Mouse (Mus musculus): ENCODE measurements at regions not wholly inside any gene's neighbourhood (a gene's known extent, or its start where the extent isn't known, plus 50 kb on each side); places are given as distances from the start of the nearest gene placed in this dataset.

DNA sequence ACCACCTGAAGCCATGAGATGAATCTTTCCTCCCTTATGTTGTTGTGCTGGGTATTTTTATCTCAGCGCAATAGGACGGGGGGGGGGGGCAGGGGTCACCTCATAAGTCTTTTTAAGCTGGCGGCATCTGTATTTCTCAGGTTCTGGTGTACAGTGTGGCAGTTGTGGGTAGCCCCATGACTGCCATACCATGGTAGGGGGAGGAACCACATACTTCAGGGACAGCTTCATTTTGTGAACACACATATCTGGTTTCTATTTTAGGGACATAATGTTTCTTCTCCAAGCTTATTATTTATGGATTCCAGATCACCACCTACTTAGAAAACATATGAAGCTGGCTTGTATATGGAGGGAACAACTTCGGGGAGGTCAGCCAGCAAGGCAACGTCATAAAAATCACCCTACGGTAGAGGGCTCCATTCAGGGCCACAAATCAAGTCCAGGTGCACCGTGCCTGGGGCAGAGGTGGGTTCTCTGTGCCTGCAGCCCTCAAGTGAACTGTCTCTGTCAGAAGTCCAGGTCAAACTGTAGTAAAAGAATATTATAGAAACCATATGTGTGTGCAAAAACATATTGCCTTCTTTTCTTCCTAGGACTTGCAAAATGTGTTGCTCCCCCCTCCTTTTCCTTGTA lies 130.9 kb downstream of the Hhipl2 start:
- WGBS: 62% methylated on average over 7 of the region's 7 CpGs
- ATAC-seq: no peak
- Histone ChIP-seq H3K27ac (ENCODE audit: low read length) (no peak overlapping the region), H3K4me3 (ENCODE audit: low read length) (no peak overlapping the region), H3K27me3 (replicated peaks; ENCODE audit: control insufficient read depth, insufficient read depth, low read length) (no peaks in the 10 kb centered on the region), H3K9ac (ENCODE audit: low read depth, low read length) (no peak overlapping the region), H3K9me3 (ENCODE audit: control insufficient read depth, low read length) (no peaks in the 10 kb centered on the region), H3K4me2 (ENCODE audit: low read depth, low read length) (no peak overlapping the region), H3K4me1 (ENCODE audit: control insufficient read depth, insufficient read depth, low read length) (no peaks in the 10 kb centered on the region), H3K36me3 (ENCODE audit: control insufficient read depth, insufficient read depth, low read length) (no peaks in the 10 kb centered on the region)

- Histone ChIP-seq H3K9me3 (ENCODE audit: control insufficient read depth, low read length) (no peaks in the 10 kb centered on the region), H3K9ac (ENCODE audit: low read depth, low read length) (no peak overlapping the region), H3K27ac (ENCODE audit: low read length) (no peak overlapping the region), H3K4me3 (ENCODE audit: low read length) (no peak overlapping the region), H3K4me2 (ENCODE audit: low read depth, low read length) (no peak overlapping the region), H3K27me3 (replicated peaks; ENCODE audit: control insufficient read depth, insufficient read depth, low read length) (no peaks in the 10 kb centered on the region), H3K36me3 (ENCODE audit: control insufficient read depth, insufficient read depth, low read length) (no peaks in the 10 kb centered on the region), H3K4me1 (ENCODE audit: control insufficient read depth, insufficient read depth, low read length) (no peaks in the 10 kb centered on the region)
- WGBS: 89% methylated on average over 4 of the region's 4 CpGs
- no peak for ATAC-seq
These were observed 134.6 kb downstream of the Hhipl2 start for GRCm38 (mm10) chr1:183552617-183553016.

GRCm38 (mm10) chr1:183553219-183553618 lies 135.2 kb downstream of the Hhipl2 start:
- H3K27ac ChIP-seq (ENCODE audit: low read length): no peak overlapping the region
- no peak for ATAC-seq
- no peaks in the 10 kb centered on the region for H3K36me3 ChIP-seq (ENCODE audit: control insufficient read depth, insufficient read depth, low read length)
- H3K27me3 ChIP-seq (replicated peaks; ENCODE audit: control insufficient read depth, insufficient read depth, low read length): no peaks in the 10 kb centered on the region
- H3K9ac ChIP-seq (ENCODE audit: low read depth, low read length): no peak overlapping the region
- H3K4me2 ChIP-seq (ENCODE audit: low read depth, low read length): no peak overlapping the region
- 89% methylated on average over 8 of the region's 8 CpGs for WGBS
- no peaks in the 10 kb centered on the region for H3K9me3 ChIP-seq (ENCODE audit: control insufficient read depth, low read length)
- no peak overlapping the region for H3K4me3 ChIP-seq (ENCODE audit: low read length)
- no peaks in the 10 kb centered on the region for H3K4me1 ChIP-seq (ENCODE audit: control insufficient read depth, insufficient read depth, low read length)

DNA sequence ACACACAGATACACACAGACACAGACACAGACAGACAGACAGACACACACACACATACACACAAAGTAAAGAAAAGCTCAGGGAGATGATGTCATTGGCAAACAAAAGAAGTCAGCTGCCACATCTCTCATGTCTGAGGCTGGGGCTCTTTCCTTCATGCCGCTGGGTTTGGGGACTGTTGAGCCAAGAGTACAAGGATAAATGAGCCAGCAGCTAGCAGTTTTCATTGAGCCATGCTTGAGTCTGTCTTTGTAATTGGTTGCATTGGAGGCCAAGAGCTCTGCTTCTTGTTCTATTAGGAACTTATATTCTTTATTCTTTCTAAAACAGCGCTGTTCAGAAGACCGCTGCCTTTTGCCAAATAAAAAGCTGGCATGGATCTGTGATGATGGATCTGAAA lies 144.8 kb downstream of the Hhipl2 start:
- Histone ChIP-seq H3K4me2 (ENCODE audit: low read depth, low read length) (no peak overlapping the region), H3K9me3 (ENCODE audit: control insufficient read depth, low read length) (no peaks in the 10 kb centered on the region), H3K27me3 (replicated peaks; ENCODE audit: control insufficient read depth, insufficient read depth, low read length) (no peaks in the 10 kb centered on the region), H3K27ac (ENCODE audit: low read length) (no peak overlapping the region), H3K36me3 (ENCODE audit: control insufficient read depth, insufficient read depth, low read length) (no peaks in the 10 kb centered on the region), H3K4me3 (ENCODE audit: low read length) (no peak overlapping the region), H3K4me1 (ENCODE audit: control insufficient read depth, insufficient read depth, low read length) (no peaks in the 10 kb centered on the region), H3K9ac (ENCODE audit: low read depth, low read length) (no peak overlapping the region)
- no peak for ATAC-seq
- 67% methylated on average over 3 of the region's 3 CpGs for WGBS

DNA sequence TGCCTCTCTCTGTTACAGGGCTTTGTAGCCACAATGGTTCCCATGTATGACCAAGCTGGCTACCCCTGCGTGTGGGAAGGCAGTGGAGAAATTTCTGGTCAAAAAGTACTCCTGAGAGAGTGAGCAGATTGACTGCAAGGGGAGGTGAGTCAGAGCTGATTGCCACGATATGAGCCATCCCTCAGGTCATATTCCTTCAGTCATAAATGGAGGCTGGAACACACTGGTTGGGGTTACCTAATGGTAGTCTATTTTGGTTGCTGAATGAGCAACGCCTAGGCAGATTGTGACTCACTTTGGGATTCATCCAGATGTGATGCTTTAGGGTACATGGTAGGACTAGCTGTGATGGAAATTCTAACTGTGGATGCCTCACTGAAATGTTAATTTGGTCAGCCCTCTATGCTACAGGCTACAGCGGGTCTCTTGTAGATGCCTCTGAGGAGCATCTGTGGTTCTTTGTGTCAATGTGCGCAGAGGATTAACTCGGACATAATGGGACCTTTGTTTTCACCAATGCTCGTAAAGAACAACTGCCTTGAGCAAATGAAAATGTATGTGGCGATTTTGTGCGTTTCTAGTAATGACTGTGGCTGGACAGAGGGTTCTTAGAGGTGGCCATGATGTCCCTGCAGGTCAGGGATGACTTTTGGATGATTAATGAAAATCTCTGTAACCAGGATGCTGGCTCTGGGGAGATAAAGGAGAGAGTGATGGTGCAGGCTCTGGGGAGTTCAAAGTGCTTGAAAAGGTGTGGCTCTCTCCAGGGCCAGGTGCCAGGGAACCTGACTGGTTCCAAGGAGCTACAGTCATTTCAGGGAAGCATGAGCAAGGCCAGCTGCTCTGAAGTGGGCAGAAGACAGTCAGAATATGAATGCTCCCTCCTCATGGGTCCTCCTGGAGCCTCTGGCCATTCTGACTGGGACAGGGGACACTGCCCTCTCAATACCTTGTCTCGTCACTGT lies 155.9 kb downstream of the Hhipl2 start:
- no peak for ATAC-seq
- 66% methylated on average over 10 of the region's 10 CpGs for WGBS
- no peak overlapping the region for H3K27ac ChIP-seq (ENCODE audit: low read length)

GRCm38 (mm10) chr1:183584861-183585260 lies 166.8 kb downstream of the Hhipl2 start:
- H3K9ac ChIP-seq (ENCODE audit: low read depth, low read length): no peak overlapping the region
- H3K27ac ChIP-seq (ENCODE audit: low read length): no peak overlapping the region
- H3K9me3 ChIP-seq (ENCODE audit: control insufficient read depth, low read length): no peaks in the 10 kb centered on the region
- H3K4me3 ChIP-seq (ENCODE audit: low read length): no peak overlapping the region
- H3K4me1 ChIP-seq (ENCODE audit: control insufficient read depth, insufficient read depth, low read length): no peaks in the 10 kb centered on the region
- ATAC-seq: no peak
- H3K4me2 ChIP-seq (ENCODE audit: low read depth, low read length): no peak overlapping the region
- H3K27me3 ChIP-seq (replicated peaks; ENCODE audit: control insufficient read depth, insufficient read depth, low read length): no peaks in the 10 kb centered on the region
- WGBS: 67% methylated on average over 6 of the region's 6 CpGs
- no peaks in the 10 kb centered on the region for H3K36me3 ChIP-seq (ENCODE audit: control insufficient read depth, insufficient read depth, low read length)

More for the DNA sequence above, 155.9 kb downstream of the Hhipl2 start:
- H3K4me3 ChIP-seq (ENCODE audit: low read length): no peak overlapping the region
- no peaks in the 10 kb centered on the region for H3K4me1 ChIP-seq (ENCODE audit: control insufficient read depth, insufficient read depth, low read length)
- no peaks in the 10 kb centered on the region for H3K27me3 ChIP-seq (replicated peaks; ENCODE audit: control insufficient read depth, insufficient read depth, low read length)
- no peak overlapping the region for H3K9ac ChIP-seq (ENCODE audit: low read depth, low read length)
- H3K36me3 ChIP-seq (ENCODE audit: control insufficient read depth, insufficient read depth, low read length): no peaks in the 10 kb centered on the region
- H3K4me2 ChIP-seq (ENCODE audit: low read depth, low read length): no peak overlapping the region
- no peaks in the 10 kb centered on the region for H3K9me3 ChIP-seq (ENCODE audit: control insufficient read depth, low read length)

- Histone ChIP-seq H3K4me2 (ENCODE audit: low read depth, low read length) (no peak overlapping the region), H3K27ac (ENCODE audit: low read length) (no peak overlapping the region), H3K27me3 (replicated peaks; ENCODE audit: control insufficient read depth, insufficient read depth, low read length) (no peaks in the 10 kb centered on the region), H3K9ac (ENCODE audit: low read depth, low read length) (no peak overlapping the region), H3K4me3 (ENCODE audit: low read length) (no peak overlapping the region), H3K4me1 (ENCODE audit: control insufficient read depth, insufficient read depth, low read length) (no peaks in the 10 kb centered on the region), H3K9me3 (ENCODE audit: control insufficient read depth, low read length) (no peaks in the 10 kb centered on the region), H3K36me3 (ENCODE audit: control insufficient read depth, insufficient read depth, low read length) (no peaks in the 10 kb centered on the region)
- ATAC-seq: no peak
- 81% methylated on average over 4 of the region's 4 CpGs for WGBS
These were observed 168.4 kb downstream of the Hhipl2 start for GRCm38 (mm10) chr1:183586406-183586805.

DNA sequence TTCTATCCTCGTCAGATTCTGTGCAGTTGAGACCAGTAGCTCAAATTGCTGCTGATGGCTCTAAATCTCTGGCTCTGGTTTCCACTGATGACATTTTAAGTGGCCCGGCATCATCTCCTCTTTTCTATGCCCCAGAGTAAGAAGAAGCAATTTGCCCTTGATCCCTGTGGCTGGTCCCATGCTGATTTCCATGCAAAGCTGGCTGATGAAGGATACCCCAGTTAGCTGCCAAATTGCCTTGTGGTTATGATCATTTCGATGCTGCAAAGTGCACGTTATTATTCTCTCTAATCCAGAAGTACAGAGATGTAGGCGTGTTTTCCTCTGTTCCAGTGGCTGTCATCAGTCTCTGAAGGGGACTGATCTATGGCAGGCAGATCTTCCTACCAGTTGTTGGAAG lies 177.3 kb downstream of the Hhipl2 start:
- no peak overlapping the region for H3K9ac ChIP-seq (ENCODE audit: low read depth, low read length)
- H3K27me3 ChIP-seq (replicated peaks; ENCODE audit: control insufficient read depth, insufficient read depth, low read length): no peaks in the 10 kb centered on the region
- H3K4me1 ChIP-seq (ENCODE audit: control insufficient read depth, insufficient read depth, low read length): no peaks in the 10 kb centered on the region
- no peak overlapping the region for H3K4me3 ChIP-seq (ENCODE audit: low read length)
- 76% methylated on average over 5 of the region's 5 CpGs for WGBS
- H3K36me3 ChIP-seq (ENCODE audit: control insufficient read depth, insufficient read depth, low read length): no peaks in the 10 kb centered on the region
- no peak for ATAC-seq
- no peak overlapping the region for H3K4me2 ChIP-seq (ENCODE audit: low read depth, low read length)
- no peaks in the 10 kb centered on the region for H3K9me3 ChIP-seq (ENCODE audit: control insufficient read depth, low read length)
- H3K27ac ChIP-seq (ENCODE audit: low read length): no peak overlapping the region

DNA sequence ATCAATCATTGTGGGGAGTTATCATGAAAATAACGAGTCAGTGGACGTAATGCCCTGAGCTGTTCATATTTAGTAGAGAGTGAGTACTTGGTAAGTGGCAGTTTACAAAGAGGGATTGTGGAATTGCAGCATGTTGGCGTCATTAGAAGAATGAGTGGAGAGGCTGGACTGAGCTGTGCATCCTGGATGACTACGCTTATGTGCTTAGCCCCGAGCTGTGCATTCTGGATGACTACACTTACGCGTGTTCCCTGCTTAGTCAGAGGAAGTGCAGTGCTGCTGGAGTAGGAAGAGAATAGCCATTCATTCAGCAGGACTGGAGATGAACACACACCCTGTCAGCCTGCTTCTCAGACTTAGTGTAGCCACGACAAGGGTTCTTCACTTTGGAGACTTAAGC lies 182.5 kb downstream of the Hhipl2 start:
- Histone ChIP-seq H3K9me3 (ENCODE audit: control insufficient read depth, low read length) (no peaks in the 10 kb centered on the region), H3K36me3 (ENCODE audit: control insufficient read depth, insufficient read depth, low read length) (no peaks in the 10 kb centered on the region), H3K4me1 (ENCODE audit: control insufficient read depth, insufficient read depth, low read length) (no peaks in the 10 kb centered on the region), H3K27me3 (replicated peaks; ENCODE audit: control insufficient read depth, insufficient read depth, low read length) (no peaks in the 10 kb centered on the region), H3K4me3 (ENCODE audit: low read length) (no peak overlapping the region), H3K4me2 (ENCODE audit: low read depth, low read length) (no peak overlapping the region), H3K9ac (ENCODE audit: low read depth, low read length) (no peak overlapping the region), H3K27ac (ENCODE audit: low read length) (no peak overlapping the region)
- WGBS: 76% methylated on average over 8 of the region's 8 CpGs
- no peak for ATAC-seq

Measured in intestine, embryonic 16.5 days (tissue).